Mouse (Mus musculus) MEL-GATA-1-ER (cell line): ENCODE data around the gene Hnf1b.

Experiments used
- DNase-seq: peaks from one replicate; pipeline ENCODE4 v3.0.0-alpha.2; 2012; ENCODE audit warnings: low read depth; ENCODE audit errors: extremely low read depth

Hnf1b gene

DNA sequence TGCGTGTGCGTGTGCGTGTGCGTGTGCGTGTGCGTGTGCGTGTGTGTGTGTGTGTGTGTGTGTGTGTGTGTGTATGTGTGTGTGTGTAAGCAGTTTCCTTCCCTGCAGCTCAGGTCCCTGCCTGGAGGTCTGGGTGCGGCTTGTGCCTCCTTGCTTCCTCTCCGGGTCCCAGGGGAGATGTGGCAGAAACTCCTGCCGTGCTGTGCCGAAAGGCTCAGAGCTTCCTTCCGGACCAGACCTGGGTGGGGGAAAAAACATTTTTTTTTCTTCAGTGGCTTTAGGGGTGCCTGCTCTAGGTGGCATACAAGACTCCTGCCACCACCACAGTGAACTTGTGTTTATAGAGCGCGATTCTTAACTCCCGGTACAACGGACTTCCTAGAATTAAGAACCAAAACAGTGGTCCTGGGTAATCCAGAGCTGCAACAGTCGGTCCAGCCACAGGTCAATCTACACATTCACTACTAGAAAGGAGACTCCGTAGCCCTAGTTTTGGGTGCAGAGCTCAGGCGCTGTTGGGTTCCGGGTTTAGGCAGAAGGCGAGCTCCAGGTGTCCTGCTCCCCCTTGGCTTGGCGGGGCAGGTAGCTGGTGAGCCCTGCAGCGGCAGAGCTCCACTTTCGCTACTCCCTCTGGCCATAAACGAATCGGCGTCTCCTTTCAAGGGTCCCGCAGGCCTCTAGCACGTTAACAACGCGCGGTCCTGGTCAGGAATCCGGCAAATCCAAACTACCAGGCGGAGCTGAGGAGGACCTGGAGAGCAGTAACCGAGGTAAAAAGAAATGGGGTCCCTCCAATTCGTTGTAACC lies at the start of gene Hnf1b:
Gene Hnf1b, plus strand, starts transcription at position 535 of the 807 bp plus-strand sequence.
- DNase-seq, result no peak

DNA sequence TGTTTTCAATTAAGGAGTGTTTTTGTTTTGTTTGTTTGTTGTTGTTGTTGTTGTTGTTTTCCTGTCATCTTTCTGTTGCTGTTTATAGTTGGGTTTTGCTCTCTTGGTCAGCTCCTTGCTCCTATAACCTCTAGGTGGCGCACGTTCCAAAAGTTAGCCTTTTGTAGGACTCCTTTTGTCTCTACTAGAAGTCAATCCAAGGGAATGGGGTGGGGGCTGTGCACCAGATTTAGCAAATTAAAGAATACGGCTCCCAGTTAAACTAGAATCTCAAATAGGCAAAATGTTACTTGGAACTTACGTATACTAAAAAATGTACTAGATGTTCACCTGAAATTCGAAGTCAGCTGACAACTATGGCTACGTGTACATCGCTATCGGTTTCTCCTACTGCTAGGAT lies 47.7 kb upstream of the Hnf1b start:
- DNase-seq, result peak; percentile 62

DNA sequence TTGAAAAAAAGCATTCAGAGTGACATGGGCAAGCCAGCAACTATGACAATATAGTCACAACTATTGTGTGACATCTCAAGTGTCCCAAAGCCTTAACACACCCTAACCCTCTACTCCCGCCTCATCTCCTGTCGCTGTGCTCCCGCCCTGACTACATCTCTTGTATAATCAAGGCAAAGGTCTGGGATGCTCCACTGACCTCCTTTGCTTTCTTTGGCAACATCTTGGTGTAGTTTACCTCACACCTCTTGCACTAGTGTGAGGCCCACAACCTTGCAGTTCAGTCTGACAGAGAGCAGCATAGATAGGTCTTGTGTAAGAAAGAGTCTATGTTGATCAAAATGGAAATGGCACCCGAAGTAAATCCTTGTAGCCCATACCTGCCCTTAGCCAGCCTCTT lies 47.3 kb upstream of the Hnf1b start:
- no peak for DNase-seq

DNA sequence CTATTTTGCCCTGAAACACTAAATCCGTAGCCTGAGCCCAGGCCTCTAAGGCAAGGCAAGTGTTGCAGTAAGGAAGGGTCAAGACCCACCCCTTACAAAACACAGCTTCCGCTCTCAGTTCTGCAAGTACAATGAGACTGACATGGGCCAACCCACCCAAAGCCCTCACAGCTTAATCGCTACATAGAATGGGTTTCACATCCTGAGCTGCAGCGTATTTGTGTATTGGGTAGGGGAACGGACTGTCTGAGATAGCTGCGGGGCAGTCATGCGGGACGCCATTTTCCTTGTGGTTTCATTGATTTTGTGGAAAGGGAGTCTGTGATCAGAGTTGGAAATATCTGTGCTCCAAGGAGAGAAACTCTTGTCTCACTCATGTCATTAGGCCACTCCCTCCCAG lies 39.4 kb upstream of the Hnf1b start:
- DNase-seq, result no peak

DNA sequence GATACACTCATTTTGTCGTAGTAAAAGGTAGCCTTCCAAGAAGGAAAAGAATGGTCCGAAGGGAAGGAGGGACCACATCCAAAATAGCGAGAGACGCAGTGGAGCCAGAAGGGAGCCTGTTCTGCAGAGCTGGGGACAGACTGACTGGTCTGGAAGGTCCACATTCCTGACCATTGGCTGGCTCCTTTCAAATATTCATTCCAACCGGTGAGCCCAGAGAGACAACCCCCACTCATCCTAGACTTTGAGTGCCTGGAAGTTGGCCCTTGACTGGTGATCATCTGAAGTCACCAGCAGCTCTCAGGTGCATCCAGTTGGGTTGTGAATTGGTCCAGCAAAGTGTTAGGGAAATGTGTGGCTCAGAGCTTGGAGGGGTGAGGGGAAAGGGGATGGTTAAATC lies 34.7 kb upstream of the Hnf1b start:
- DNase-seq, result no peak

DNA sequence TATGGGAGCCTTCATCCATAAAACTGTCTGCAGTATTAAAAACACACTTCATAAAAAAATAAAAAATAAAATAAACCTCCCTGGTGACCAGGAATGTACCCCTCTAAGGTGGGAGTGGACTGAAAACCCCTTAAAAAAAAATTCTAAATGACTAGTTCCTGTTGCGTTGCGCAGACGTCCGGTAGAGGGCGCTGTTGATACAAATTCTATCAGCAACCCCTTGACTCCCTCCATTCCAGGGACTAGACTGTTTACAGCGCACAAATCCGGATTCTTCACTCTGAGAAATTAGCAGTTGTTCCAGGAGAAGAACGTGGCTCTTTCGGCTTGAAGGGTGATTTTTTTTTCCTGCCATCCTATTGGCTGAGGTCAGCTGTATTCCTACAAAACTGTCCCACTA lies 34.2 kb upstream of the Hnf1b start:
- peak; percentile 32 for DNase-seq

DNA sequence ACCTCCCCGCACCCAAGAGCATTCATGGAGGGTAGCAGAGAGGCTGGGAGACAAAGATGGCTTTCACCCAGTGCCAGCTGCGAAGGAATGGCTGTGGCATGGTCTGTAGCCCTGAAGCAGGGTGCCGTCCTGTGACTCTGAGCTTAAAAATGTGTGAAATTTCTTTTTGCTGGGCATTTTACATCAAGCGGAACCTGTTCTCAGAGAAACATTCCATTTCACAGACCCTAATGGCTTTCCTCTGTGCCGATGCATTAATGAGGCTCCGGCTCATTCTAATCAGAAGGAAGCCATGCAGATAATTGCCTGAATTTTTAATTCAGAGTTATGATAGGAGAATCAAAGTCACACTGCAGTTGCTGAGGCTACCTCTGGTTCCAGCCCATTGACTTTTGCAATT lies 32.8 kb upstream of the Hnf1b start:
- DNase-seq, result no peak

DNA sequence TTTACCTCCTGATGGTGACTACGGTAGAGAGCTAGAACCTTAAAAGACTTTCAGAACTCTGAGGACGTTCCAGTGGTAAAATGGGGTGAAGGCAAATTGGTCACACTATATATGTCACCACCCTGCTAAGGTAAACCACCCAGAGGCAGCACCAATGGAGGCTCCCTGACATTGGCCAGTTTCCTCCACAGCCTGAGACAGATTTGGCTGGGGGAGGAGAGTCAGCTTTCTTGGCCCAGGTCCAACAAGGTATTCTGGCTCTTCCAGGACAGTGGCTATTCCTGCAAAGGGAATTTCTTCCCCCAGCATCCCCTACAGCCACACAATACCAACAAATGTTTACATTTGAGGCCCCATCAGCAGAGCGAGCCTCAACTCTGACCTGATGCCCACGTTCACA lies 31.9 kb upstream of the Hnf1b start:
- no peak for DNase-seq

DNA sequence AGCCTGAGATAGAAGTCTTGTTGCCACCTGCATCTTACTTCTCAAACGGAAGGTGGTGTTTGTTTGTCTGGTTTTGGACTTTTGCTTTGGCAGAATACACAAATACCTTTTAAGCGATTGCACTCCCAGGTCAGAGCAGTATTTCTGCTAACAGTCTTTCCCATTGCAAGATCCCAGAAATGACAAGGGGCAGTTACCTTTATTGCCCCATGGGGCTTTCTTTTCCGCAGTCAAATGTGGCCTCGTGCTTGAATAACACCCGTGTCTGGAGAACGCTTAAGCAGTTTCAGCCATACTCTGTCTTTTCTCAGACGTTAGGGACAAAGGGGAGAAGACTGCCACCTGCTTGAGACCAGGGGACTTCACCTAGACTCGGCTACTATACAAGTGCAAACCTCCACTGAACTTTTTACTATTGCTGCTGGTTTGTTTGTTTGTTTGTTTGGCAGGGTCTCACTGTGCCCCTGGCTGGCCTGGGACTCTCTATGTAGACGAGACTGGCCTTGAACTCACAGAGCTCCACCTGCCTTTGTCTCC lies 31.2 kb upstream of the Hnf1b start:
- no peak for DNase-seq

DNA sequence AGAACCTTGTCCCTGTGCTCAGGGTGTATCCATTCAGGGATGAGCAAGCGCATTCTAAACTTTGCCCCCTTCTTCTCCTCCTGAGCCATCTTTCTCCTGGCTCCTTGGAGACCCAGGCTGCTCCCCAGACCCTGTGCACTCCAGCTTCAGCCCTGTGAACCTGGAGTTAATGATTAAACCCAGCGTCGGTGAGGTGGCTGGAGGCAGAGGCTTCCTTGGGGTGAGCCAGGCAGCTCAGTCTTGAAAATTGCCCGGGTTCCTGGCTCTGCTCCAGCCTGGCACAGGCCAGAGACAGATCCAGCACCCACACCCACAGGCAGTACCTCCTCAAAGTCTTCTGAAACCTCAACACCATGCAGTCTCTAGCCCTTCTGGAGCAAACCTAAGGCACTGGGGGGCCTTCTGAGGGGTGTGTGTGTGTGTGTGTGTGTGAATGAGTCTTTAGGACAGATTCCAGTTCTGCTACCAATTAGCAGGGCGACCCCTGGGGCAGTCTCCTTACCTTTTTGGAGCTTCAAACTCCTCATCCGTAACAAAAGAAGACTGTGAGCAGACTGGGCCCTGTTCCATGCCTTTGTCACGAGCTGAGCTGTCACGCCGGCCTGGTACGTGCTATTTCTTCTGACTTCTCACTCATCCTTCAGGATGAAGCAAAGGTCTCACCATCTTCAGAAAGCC lies 29.9 kb upstream of the Hnf1b start:
- no peak for DNase-seq

DNA sequence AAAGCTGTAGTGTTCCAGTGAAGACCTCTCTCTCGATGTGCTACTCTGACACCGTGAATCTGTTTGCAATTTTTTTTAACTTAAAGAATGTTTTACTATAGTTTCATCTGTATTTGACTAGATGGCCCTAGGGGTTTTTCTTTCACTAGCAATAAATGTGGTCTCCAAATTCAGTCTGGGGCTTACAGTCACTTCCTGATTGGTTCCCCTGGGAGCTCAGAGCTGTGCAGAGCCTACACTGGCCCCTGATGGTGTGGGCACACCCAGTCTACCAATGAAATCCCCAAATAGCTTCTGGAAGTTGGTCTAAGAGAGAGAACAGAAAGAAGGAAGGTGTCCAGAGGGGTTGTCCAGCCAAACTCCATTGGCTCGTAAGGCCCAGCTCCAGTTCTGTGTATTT lies 23.7 kb upstream of the Hnf1b start:
- no peak for DNase-seq

DNA sequence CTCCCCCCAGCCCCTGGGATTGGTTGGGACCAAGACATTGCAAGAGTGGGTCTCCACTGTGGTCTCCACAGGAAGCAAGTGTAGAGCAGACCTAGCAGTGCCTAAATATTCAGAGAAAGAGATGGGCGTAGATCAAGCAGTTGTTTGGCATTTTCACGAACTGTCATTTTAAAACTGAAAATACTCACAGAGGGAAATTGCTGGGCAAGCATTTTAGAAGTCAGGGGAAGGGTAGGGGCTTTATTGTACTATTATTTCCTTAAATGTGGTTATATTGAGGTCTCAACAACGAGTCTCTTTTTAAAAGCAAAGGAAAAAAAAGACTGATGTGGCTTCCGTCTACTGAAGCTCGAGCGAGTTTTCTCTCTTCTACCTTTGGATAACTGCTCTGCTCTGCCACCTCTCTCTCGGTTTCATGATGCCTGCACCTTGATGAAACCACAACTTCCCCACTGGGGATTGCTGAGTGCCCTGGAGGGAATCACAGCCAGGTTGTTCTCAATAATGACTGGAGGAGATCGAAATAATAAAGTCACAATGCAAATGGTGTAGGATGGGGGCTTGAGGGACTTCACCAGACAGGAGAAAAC lies 21.2 kb upstream of the Hnf1b start:
- DNase-seq, result no peak

DNA sequence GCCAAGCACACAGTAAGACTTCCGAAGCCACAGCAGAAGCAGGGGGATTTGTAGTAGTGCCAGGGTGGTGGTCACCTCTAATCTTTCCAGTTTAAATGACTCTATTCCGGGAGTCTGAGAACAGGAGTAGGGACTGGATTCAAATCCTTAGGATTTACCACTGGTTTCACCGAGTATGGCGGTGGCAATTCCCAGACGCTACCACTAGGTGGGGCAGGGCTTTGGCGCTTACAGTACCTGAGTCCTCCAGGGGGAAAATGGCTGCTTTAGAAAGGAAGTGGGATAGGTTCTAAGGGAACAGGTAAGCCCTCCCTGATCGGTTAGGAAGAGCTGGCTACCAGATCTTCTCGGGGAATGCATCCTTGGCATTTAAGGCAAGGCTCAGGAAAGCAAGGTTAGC lies 17.5 kb upstream of the Hnf1b start:
- DNase-seq, result peak; percentile 19

DNA sequence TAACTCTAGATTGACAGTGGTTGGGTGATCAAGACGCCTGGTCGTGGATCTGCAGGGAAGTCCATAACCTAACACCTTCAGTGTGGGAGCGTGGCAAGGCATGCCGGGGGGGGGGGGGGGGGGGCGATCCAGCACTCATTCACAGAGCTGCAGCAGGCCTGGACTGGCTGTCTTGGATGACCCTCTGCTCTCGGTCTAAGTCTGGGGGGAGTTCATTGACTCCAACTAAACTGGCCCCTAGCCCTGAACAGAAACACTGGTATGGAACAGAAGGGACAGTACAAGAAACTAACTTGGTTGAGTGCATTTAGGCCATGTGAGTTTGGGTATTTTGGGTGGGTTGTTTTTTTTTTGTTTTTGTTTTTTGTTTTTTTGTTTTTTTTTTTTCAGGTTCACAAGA lies 16.3 kb upstream of the Hnf1b start:
- no peak for DNase-seq

DNA sequence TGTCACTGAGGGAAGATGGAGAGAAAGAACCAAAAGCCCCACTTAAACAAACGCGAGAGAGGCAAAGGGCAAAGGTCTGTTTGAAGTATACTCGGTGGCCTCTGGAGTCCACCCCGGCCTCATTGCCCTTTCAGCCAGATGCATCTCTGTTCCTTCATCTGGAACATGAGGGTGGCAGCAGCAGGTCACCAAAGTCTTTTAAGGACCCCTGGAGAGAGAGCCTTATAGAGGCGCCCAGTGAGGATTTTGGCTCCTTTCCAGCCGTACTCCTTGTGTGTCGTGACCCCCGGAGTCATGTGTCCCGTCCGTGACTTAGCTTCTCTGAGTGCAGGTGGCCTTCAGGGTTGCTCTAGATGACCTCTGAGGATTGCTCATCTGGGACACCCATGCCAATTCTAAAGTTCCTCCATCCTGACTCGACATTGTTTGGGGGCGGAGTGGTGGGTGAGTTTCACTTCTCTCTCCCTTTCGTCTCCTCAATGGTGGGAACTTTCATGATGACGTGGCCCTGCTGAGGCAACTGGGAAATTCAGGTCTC lies 15.8 kb upstream of the Hnf1b start:
- no peak for DNase-seq

DNA sequence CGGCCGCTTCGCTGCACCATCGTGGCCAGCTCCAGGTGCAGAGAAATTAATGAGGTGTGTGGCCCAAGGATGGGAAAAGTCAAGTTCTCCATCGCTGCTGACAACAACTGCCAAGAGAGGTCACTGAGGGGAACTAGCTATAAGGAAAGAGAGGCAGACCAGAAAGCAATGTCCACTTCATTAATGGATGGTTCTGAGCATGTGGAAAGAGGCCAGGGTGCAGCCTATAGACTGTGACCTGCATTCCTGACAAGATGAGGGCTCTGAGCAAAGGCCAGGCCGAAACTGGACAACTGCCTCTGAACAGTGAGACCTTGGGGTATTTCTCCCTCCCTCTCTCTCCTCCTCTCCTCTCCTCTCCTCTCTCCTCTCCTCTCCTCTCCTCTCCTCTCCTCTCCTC lies 10.4 kb upstream of the Hnf1b start:
- DNase-seq, result no peak

DNA sequence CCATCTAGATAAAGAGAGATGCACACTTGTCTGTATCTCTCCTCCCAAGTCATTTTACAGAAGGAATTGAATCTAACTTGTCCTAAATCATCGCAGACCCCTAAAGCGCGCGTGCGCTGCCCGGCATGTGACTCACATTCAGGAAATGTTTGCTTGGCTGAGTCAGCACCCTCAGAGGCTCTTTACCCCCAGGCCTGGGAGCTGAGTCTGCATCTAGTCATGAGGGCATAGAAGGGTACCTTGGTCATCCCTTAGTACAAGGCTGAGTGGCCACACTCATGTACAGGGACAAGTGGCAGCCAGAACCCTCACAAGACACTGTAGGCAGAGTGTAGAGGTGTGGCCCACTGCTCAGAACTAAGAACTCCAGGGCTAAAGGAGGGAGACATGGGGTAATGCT lies 6.3 kb upstream of the Hnf1b start:
- no peak for DNase-seq

DNA sequence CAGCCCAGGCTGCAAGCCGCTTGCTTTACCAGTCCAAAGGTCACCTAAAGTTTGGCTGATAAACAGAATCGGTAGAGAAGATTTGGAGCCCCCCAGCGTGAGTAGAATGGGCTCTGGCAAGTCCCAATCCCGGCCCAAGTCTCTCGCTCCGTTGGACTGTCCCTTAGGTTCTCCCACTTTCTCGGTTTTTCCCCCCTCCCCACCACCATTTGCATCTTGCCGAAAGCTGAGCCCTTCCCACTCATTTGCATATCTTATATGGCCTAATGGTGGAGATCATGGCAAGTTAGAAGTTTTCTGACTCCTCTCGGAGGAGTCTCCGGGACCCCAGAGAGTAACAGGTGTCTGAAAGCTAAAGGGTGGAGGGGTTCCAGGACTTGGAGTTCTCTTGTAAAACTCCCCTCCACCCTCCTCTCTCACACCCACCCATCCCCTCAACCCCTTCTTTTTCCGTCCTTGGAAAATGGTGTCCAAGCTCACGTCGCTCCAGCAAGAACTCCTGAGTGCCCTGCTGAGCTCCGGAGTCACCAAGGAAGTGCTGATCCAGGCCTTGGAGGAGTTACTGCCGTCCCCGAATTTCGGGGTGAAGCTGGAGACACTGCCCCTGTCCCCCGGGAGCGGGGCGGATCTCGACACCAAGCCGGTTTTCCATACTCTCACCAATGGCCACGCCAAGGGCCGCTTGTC lies 866 bp downstream of the Hnf1b start:
- DNase-seq, result no peak

DNA sequence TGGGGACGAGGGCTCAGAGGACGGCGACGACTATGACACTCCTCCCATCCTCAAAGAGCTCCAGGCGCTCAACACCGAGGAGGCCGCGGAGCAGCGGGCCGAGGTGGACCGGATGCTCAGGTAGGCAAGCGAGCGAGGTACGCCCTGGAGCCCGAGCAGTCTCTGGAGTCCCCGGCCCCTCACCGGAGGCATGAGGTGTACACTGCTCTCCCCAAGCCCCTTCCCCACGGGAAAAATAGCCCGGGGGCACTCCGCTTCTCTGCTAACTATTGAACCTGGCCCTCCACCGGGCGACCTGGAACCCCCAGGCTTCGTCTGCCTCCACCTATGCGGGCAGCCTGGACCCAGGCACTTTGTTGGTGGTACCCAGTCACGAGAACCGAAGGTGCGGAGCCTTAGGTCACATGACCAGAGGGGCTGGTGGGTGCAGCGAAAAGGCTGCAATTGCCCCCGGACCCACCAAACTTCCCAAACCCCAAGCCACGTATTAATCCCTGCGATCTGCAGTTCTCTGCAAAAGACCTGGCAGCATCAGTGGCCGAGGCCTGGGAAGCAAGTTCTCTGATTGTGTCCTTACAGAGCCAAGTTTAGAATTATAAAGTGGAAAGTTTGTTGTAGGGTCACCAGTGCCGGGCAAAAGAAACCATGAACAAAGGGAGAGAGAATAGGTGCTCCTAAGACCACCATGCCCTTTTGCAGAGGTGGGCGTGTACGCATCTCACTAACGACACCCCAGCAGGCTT lies 1.6 kb downstream of the Hnf1b start:
- no peak for DNase-seq

DNA sequence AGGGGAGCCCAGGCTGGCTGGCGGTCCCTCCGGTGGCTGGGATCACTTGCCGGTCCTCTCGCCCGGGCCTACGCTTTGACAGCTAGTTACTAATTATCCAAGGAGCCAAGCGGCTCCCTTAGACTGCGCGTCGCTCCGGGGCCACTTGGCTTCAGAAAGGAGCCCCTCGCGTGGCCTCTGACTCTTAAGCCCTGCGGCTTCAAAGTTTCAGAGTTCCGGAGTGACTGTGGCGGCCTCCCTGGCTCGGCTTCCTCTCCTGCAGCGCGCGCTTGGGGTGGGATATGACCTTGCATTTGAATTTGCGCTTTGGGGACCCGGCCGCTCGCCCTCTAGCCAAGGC lies 2.1 kb downstream of the Hnf1b start:
- DNase-seq, result no peak
